17 mouse cellular contexts compared by ENCODE assay signal in genomic region chr3:88542486-88542885, GRCm38 (mm10). TPM values are rescaled to one million over a fixed set of nuclear protein-coding genes. Genes with fewer than 3 reads are reported as not detected.
DNase-seq lines count a peak whose midpoint lies in the region; ATAC-seq and TF ChIP-seq lines count a peak whose summit lies in the region.
"Had no signal": no experiment of that assay in that cellular context is flagged by ENCODE, and none has a peak within 500 bp of the region (broad histone marks: within the 10 kb centered on the region; RNA-seq: fewer than 3 reads in every experiment).

No protein-coding gene starts in this region.

- no peaks in the 10 kb centered on the region for H3K27me3 ChIP-seq in cerebellum, adult 2 months (ENCODE audit: control insufficient read depth, insufficient read depth, low read length)
- no peaks in the 10 kb centered on the region for H3K27me3 ChIP-seq in hindbrain, embryonic 15.5 days
- no peaks in the 10 kb centered on the region for H3K27me3 ChIP-seq in hindbrain, embryonic 12.5 days
- H3K27me3 ChIP-seq in E14TG2a.4 (ENCODE audit: insufficient read depth, low read length), result no peaks in the 10 kb centered on the region
- no peaks in the 10 kb centered on the region for H3K27me3 ChIP-seq in forebrain, embryonic 14.5 days (replicated peaks; ENCODE audit: control insufficient read depth, insufficient read depth, low read length)
- H3K27me3 ChIP-seq: midbrain, embryonic 15.5 days; stomach, embryonic 15.5 days had no signal

- H3K36me3 ChIP-seq in hindbrain, embryonic 15.5 days, result peaks cover 21% of the 10 kb centered on the region
- peaks cover 27% of the 10 kb centered on the region for H3K36me3 ChIP-seq in hindbrain, embryonic 12.5 days
- H3K36me3 ChIP-seq in E14TG2a.4 (ENCODE audit: insufficient read depth, low read length), result peaks cover 43% of the 10 kb centered on the region
- peaks cover 35% of the 10 kb centered on the region for H3K36me3 ChIP-seq in forebrain, embryonic 14.5 days (ENCODE audit: control insufficient read depth, insufficient read depth, low read length)

- TF ChIP-seq POLR2A in cerebellum, adult 2 months (IDR thresholded peaks at IDR 0.05; ENCODE audit: borderline replicate concordance, insufficient read depth, low read length), result no peak

- H3K4me2 ChIP-seq in hindbrain, embryonic 15.5 days, result no peak overlapping the region
- no peak overlapping the region for H3K4me2 ChIP-seq in hindbrain, embryonic 12.5 days (replicated peaks)
- H3K4me2 ChIP-seq in forebrain, embryonic 14.5 days (ENCODE audit: low read length), result no peak overlapping the region
- H3K4me2 ChIP-seq: liver, embryonic 11.5 days; midbrain, embryonic 15.5 days; stomach, embryonic 15.5 days had no signal

- no peak overlapping the region for H3K4me3 ChIP-seq in cerebellum, adult 2 months (replicated peaks; ENCODE audit: insufficient read depth, low read depth, low read length)
- no peak overlapping the region for H3K4me3 ChIP-seq in hindbrain, embryonic 15.5 days
- H3K4me3 ChIP-seq in hindbrain, embryonic 12.5 days, result no peak overlapping the region
- H3K4me3 ChIP-seq in E14TG2a.4 (replicated peaks; ENCODE audit: low read length), result 0 out of 2 replicates have a peak overlapping the region, but pooled peaks have one; percentile 6
- no peak overlapping the region for H3K4me3 ChIP-seq in forebrain, embryonic 14.5 days (ENCODE audit: low read depth, low read length)
- H3K4me3 ChIP-seq: heart, adult 2 months; midbrain, embryonic 15.5 days; stomach, embryonic 15.5 days had no signal

- no peaks in the 10 kb centered on the region for H3K9me3 ChIP-seq in hindbrain, embryonic 15.5 days
- H3K9me3 ChIP-seq in hindbrain, embryonic 12.5 days (replicated peaks), result no peaks in the 10 kb centered on the region
- no peaks in the 10 kb centered on the region for H3K9me3 ChIP-seq in E14TG2a.4 (ENCODE audit: low read length)
- H3K9me3 ChIP-seq in forebrain, embryonic 14.5 days (replicated peaks; ENCODE audit: control insufficient read depth, low read length), result no peaks in the 10 kb centered on the region
- H3K9me3 ChIP-seq: midbrain, embryonic 15.5 days; stomach, embryonic 15.5 days had no signal

- no peak for ATAC-seq in hindbrain, embryonic 15.5 days (ENCODE audit: low FRiP score, low read depth)
- no peak for ATAC-seq in hindbrain, embryonic 12.5 days (ENCODE audit: low FRiP score)
- no peak for ATAC-seq in forebrain, embryonic 14.5 days
- ATAC-seq: CD4-positive, CD25-positive, alpha-beta regulatory T cell, adult 4 months had no signal

- peak overlapping the region; percentile 64 for H3K27ac ChIP-seq in cerebellum, adult 2 months (ENCODE audit: insufficient read depth, low read length)
- H3K27ac ChIP-seq in hindbrain, embryonic 15.5 days (replicated peaks), result peak overlapping the region; percentile 65
- H3K27ac ChIP-seq in hindbrain, embryonic 12.5 days, result no peak overlapping the region
- H3K27ac ChIP-seq in forebrain, embryonic 14.5 days (ENCODE audit: low read depth, low read length), result peak overlapping the region; percentile 40; the same call in 1 of the 2 replicates
- H3K27ac ChIP-seq: heart, adult 2 months; macrophage; stomach, embryonic 15.5 days had no signal

- no peak for TF ChIP-seq CTCF in cerebellum, adult 2 months (IDR thresholded peaks at IDR 0.05; ENCODE audit: borderline replicate concordance, insufficient read depth, low read depth, low read length)
- TF ChIP-seq CTCF in E14TG2a.4 (conservative IDR thresholded peaks at IDR 0.05; ENCODE audit: low read length), result no peak

- peaks cover 35% of the 10 kb centered on the region for H3K4me1 ChIP-seq in cerebellum, adult 2 months (ENCODE audit: control insufficient read depth, insufficient read depth, low read length)
- peaks cover 45% of the 10 kb centered on the region for H3K4me1 ChIP-seq in hindbrain, embryonic 15.5 days (replicated peaks)
- peaks cover 39% of the 10 kb centered on the region for H3K4me1 ChIP-seq in hindbrain, embryonic 12.5 days
- peaks cover 91% of the 10 kb centered on the region for H3K4me1 ChIP-seq in E14TG2a.4 (replicated peaks; ENCODE audit: low read depth, low read length)
- H3K4me1 ChIP-seq in forebrain, embryonic 14.5 days (ENCODE audit: control insufficient read depth, insufficient read depth, low read length), result peaks cover 29% of the 10 kb centered on the region

- no peak for DNase-seq in cerebellum, adult 2 months
- no peak for DNase-seq in cerebellum, postnatal 4 days (ENCODE audit: low spot score in 2 of 2)
- no peak for DNase-seq in forebrain, embryonic 14.5 days (ENCODE audit: low spot score)
- no peak for DNase-seq in urinary bladder, postnatal 4 days (ENCODE audit: low spot score in 2 of 2)
- no peak for DNase-seq in left cerebral cortex, adult 11 months (ENCODE audit: low spot score)
- DNase-seq: gastrocnemius, postnatal 14 days; heart, adult 2 months; kidney, adult 2 months; lung, adult 2 months had no signal

- H3K9ac ChIP-seq in hindbrain, embryonic 15.5 days, result no peak overlapping the region
- no peak overlapping the region for H3K9ac ChIP-seq in hindbrain, embryonic 12.5 days
- no peak overlapping the region for H3K9ac ChIP-seq in forebrain, embryonic 14.5 days (ENCODE audit: low read length)
- H3K9ac ChIP-seq: midbrain, embryonic 15.5 days; stomach, embryonic 15.5 days had no signal

- WGBS in cerebellum, adult 2 months, result 37% methylated on average over 4 of the region's 4 CpGs
- 66% methylated on average over 4 of the region's 4 CpGs for WGBS in hindbrain, embryonic 15.5 days
- WGBS in hindbrain, embryonic 12.5 days, result 78% methylated on average over 4 of the region's 4 CpGs
- 76% methylated on average over 4 of the region's 4 CpGs for WGBS in forebrain, embryonic 14.5 days

RNA-seq across cellular contexts. Expression of gene Rab25, which starts 5.6 kb away (rescaled TPM):
- polyA plus RNA-seq in cerebellum, adult 2 months (2012; rRNA removed), result 0.46 and 1.4 TPM in 2 replicates
- polyA plus RNA-seq in hindbrain, embryonic 15.5 days (2015; fragmentation: Nextera tagmentation; extraction: Ambion mirVana), result 0.23 TPM in 1 of 2 replicates, not detected in the other
- polyA plus RNA-seq in hindbrain, embryonic 12.5 days (2016; fragmentation: Nextera tagmentation; extraction: Ambion mirVana), result 1.5 and 2.4 TPM in 2 replicates
- polyA plus RNA-seq in forebrain, embryonic 14.5 days (2014; fragmentation: Nextera tagmentation; extraction: Ambion mirVana), result not detected in 2 replicates
- polyA plus RNA-seq: CD4-positive, CD25-positive, alpha-beta regulatory T cell, adult 4 months; macrophage had no signal

RNA-seq across cellular contexts. Expression of gene Mex3a, which starts 10.3 kb away (rescaled TPM):
- 1.2 and 1.3 TPM in 2 replicates for polyA plus RNA-seq in cerebellum, adult 2 months (2012; rRNA removed)
- polyA plus RNA-seq in hindbrain, embryonic 15.5 days (2015; fragmentation: Nextera tagmentation; extraction: Ambion mirVana), result 26.4 and 28.6 TPM in 2 replicates
- 44.2 and 44.5 TPM in 2 replicates for polyA plus RNA-seq in hindbrain, embryonic 12.5 days (2016; fragmentation: Nextera tagmentation; extraction: Ambion mirVana)
- 48.8 and 50.1 TPM in 2 replicates for polyA plus RNA-seq in forebrain, embryonic 14.5 days (2014; fragmentation: Nextera tagmentation; extraction: Ambion mirVana)

RNA-seq across cellular contexts. Expression of gene Lamtor2, which starts 10.4 kb away (rescaled TPM):
- 143 and 159 TPM in 2 replicates for polyA plus RNA-seq in cerebellum, adult 2 months (2012; rRNA removed)
- 201 and 205 TPM in 2 replicates for polyA plus RNA-seq in hindbrain, embryonic 15.5 days (2015; fragmentation: Nextera tagmentation; extraction: Ambion mirVana)
- polyA plus RNA-seq in hindbrain, embryonic 12.5 days (2016; fragmentation: Nextera tagmentation; extraction: Ambion mirVana), result 124 and 140 TPM in 2 replicates
- 107 and 122 TPM in 2 replicates for polyA plus RNA-seq in forebrain, embryonic 14.5 days (2014; fragmentation: Nextera tagmentation; extraction: Ambion mirVana)

RNA-seq across cellular contexts. Expression of gene Ubqln4, which starts 11.1 kb away (rescaled TPM):
- polyA plus RNA-seq in cerebellum, adult 2 months (2012; rRNA removed), result 86.4 and 87.3 TPM in 2 replicates
- 43.6 and 47.7 TPM in 2 replicates for polyA plus RNA-seq in hindbrain, embryonic 15.5 days (2015; fragmentation: Nextera tagmentation; extraction: Ambion mirVana)
- polyA plus RNA-seq in hindbrain, embryonic 12.5 days (2016; fragmentation: Nextera tagmentation; extraction: Ambion mirVana), result 59.4 and 60.7 TPM in 2 replicates
- polyA plus RNA-seq in forebrain, embryonic 14.5 days (2014; fragmentation: Nextera tagmentation; extraction: Ambion mirVana), result 40.5 and 43.3 TPM in 2 replicates

RNA-seq across cellular contexts. Expression of gene Lmna, which starts 32.7 kb away (rescaled TPM):
- 51.4 and 57.1 TPM in 2 replicates for polyA plus RNA-seq in cerebellum, adult 2 months (2012; rRNA removed)
- 52.2 and 53.4 TPM in 2 replicates for polyA plus RNA-seq in hindbrain, embryonic 15.5 days (2015; fragmentation: Nextera tagmentation; extraction: Ambion mirVana)
- polyA plus RNA-seq in hindbrain, embryonic 12.5 days (2016; fragmentation: Nextera tagmentation; extraction: Ambion mirVana), result 48.9 and 61.6 TPM in 2 replicates
- 18.0 and 28.5 TPM in 2 replicates for polyA plus RNA-seq in forebrain, embryonic 14.5 days (2014; fragmentation: Nextera tagmentation; extraction: Ambion mirVana)

Comparison
In these comparisons a context has a peak if more than half of its experiments do, and no peak if none do; other contexts are left out.
1. RNA of gene Mex3a, which starts 10.3 kb away (polyA plus RNA-seq): 48.8 to 50.1 TPM in forebrain, embryonic 14.5 days, 44.2 to 44.5 TPM in hindbrain, embryonic 12.5 days and 26.4 to 28.6 TPM in hindbrain, embryonic 15.5 days; 1.2 to 1.3 TPM in cerebellum, adult 2 months; every median in the first group is over 10 times any median in the second.